11 mouse cellular contexts compared by ENCODE assay signal in genomic region chr2:48477336-48477735, GRCm38 (mm10).
"Had no signal": no experiment of that assay in that cellular context is flagged by ENCODE, and none has a peak within 500 bp of the region (broad histone marks: within the 10 kb centered on the region; RNA-seq: fewer than 3 reads in every experiment).

No protein-coding gene starts in this region.

- H3K4me3 ChIP-seq: limb, embryonic 12.5 days; neural tube, embryonic 15.5 days had no signal

- H3K4me2 ChIP-seq: limb, embryonic 12.5 days; neural tube, embryonic 15.5 days had no signal

- ATAC-seq: intestine, postnatal 0 days had no signal

- DNase-seq: kidney, adult 8-10 months; kidney, postnatal 25 days; lung, adult 18-20 months; right cerebral cortex, adult 18-20 months; right cerebral cortex, postnatal 25 days; thymus, postnatal 4 days had no signal

- H3K9ac ChIP-seq: limb, embryonic 12.5 days; liver, embryonic 14.5 days; neural tube, embryonic 15.5 days had no signal

- H3K27me3 ChIP-seq: limb, embryonic 12.5 days; neural tube, embryonic 15.5 days had no signal

- H3K9me3 ChIP-seq: limb, embryonic 12.5 days; neural tube, embryonic 15.5 days had no signal

- H3K27ac ChIP-seq: limb, embryonic 12.5 days; liver, embryonic 14.5 days; neural tube, embryonic 15.5 days; stomach, postnatal 0 days had no signal

- H3K36me3 ChIP-seq: limb, embryonic 12.5 days; neural tube, embryonic 15.5 days had no signal
